Mouse (Mus musculus): ENCODE results near the gene Plin3.
"Not testable (repeated sequence)": the region's sequence is repeated elsewhere in the genome, so short reads cannot be mapped to it uniquely, and the experiment has no call there.

DNA sequence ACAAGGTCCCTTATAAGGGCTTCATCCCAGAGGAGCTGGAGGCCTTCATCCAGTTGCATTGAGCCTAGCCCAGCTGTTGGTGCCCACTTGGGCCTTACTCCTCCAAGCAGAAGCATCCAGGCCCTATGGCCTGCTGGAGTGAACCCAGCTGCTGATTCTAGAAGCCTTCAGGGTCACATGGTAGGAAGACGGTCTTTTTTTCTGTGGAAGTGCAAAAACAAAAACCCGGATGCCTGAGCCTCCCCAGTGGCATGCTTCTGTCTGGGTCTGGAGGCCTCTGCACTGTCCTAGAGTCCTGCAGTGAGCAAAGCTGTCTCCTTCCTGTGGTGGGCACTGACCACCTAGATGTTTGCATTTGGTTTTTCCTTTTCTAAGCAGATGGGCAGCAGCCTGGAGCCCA, 33.9 kb downstream of the Plin3 start:
- not testable (repeated sequence) for TF ChIP-seq HCFC1 (IDR thresholded peaks at IDR 0.05; ENCODE audit: borderline replicate concordance, insufficient read depth, low read length); ZC3H11A (IDR thresholded peaks at IDR 0.05; ENCODE audit: borderline replicate concordance, low read depth, low read length); ZNF384 (IDR thresholded peaks at IDR 0.05; ENCODE audit: low read depth, low read length); CHD2 (IDR thresholded peaks at IDR 0.05; ENCODE audit: low read depth, low read length); MAFK (IDR thresholded peaks at IDR 0.05; ENCODE audit: insufficient read depth, low read depth, low read length)
